Mouse (Mus musculus): ENCODE measurements around the gene Dusp21. TPM values are rescaled to one million over a fixed set of nuclear protein-coding genes. Genes with fewer than 3 reads are reported as not detected.
A peak's percentile ranks its signal among the peaks of the same experiment; 100 is the strongest.

Gene Dusp21
- total and polyA plus RNA-seq, 2 experiments from 2014 or later: not detected

DNA sequence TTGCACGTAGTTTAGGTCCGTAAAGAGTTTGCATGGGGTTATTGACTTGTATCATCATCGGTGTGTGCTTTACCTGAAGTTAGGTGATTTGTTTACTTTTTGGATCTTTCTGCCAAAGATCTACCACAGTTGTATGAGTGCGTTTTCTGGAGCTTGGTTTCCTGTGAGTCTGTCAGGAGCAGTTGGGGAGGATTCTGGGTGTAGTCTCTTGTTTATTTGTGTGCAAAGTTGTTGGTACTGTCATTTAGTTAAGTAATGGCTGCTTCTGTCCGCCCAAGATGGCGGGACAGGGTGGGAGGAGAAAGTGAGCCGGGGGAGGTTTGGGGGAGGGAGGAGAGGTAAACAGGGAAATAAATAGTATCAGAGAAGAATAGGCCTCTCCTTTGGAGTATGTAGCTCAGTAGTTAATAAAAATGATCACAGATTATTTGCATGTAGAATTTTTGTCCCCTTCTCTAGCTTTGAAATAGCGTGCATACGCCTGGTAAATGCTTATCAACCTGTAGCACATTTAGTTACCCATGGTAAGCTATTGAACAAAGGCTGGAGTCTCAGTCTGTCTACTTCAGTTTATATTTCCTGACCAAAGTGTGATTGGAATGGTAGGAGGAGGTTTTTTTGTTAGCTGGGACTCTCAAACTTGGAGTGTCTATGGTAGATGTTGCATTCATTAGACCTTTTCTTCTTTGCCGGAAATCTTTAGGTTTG is 18.4 kb downstream of the Dusp21 start:
- DNase-seq (ENCODE audit: low spot score) (peak; percentile 31), ATAC-seq (ENCODE audit: insufficient read depth, low read depth) (no peak)
- peak overlapping the region; percentile 72 for H3K4me2 ChIP-seq (ENCODE audit: low read depth, low read length)
- peak overlapping the region; percentile 99 for H3K27ac ChIP-seq (ENCODE audit: low read depth)
- peak overlapping the region; percentile 81 for H3K4me3 ChIP-seq (ENCODE audit: low read depth, low read length)
- WGBS: 3% methylated on average over 10 of the region's 10 CpGs
- no peaks in the 10 kb centered on the region for H3K4me1 ChIP-seq (ENCODE audit: control insufficient read depth, insufficient read depth)
- H3K27me3 ChIP-seq (ENCODE audit: control insufficient read depth, insufficient read depth, low read length): no peaks in the 10 kb centered on the region
- no peaks in the 10 kb centered on the region for H3K36me3 ChIP-seq (replicated peaks; ENCODE audit: control insufficient read depth, insufficient read depth, low read length)
- H3K9ac ChIP-seq (replicated peaks; ENCODE audit: low read depth, low read length): peak overlapping the region; percentile 97
- TF ChIP-seq CTCF (IDR thresholded peaks at IDR 0.05; ENCODE audit: low read depth) (no peak), EP300 (IDR thresholded peaks at IDR 0.05; ENCODE audit: low read depth) (no peak)
- H3K9me3 ChIP-seq (replicated peaks; ENCODE audit: control insufficient read depth, low read length): no peaks in the 10 kb centered on the region

DNA sequence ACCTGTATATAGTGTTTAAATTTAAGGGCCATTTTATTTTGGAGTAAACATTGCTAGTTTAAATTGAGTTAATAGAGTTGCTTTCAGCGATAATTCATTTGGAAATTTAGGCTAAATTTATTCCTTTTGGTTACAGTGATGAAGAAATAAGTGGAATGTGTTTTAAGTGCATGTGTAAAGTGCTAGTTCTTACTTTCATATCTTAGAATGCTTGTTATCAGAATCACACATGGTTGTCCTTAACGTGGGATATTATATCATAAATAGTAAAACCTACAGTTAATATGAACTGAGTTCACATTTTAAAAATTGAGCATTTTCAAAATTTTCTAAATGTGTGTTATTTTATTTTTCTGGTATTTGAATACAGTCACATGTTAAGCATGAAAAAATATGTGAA is 19.5 kb downstream of the Dusp21 start:
- WGBS: 46% methylated on average over 2 of the region's 2 CpGs
- H3K4me2 ChIP-seq (ENCODE audit: low read depth, low read length): peak overlapping the region; percentile 72; the same call in 1 of the 2 replicates
- H3K9ac ChIP-seq (replicated peaks; ENCODE audit: low read depth, low read length): no peak overlapping the region
- no peaks in the 10 kb centered on the region for H3K27me3 ChIP-seq (ENCODE audit: control insufficient read depth, insufficient read depth, low read length)
- TF ChIP-seq CTCF (IDR thresholded peaks at IDR 0.05; ENCODE audit: low read depth) (no peak), EP300 (IDR thresholded peaks at IDR 0.05; ENCODE audit: low read depth) (no peak)
- H3K4me3 ChIP-seq (ENCODE audit: low read depth, low read length): peak overlapping the region; percentile 81; the same call in 1 of the 2 replicates
- no peak for ATAC-seq (ENCODE audit: insufficient read depth, low read depth)
- H3K36me3 ChIP-seq (replicated peaks; ENCODE audit: control insufficient read depth, insufficient read depth, low read length): no peaks in the 10 kb centered on the region
- DNase-seq (ENCODE audit: low spot score): no peak
- H3K4me1 ChIP-seq (ENCODE audit: control insufficient read depth, insufficient read depth): no peaks in the 10 kb centered on the region
- no peaks in the 10 kb centered on the region for H3K9me3 ChIP-seq (replicated peaks; ENCODE audit: control insufficient read depth, low read length)
- no peak overlapping the region for H3K27ac ChIP-seq (ENCODE audit: low read depth)

DNA sequence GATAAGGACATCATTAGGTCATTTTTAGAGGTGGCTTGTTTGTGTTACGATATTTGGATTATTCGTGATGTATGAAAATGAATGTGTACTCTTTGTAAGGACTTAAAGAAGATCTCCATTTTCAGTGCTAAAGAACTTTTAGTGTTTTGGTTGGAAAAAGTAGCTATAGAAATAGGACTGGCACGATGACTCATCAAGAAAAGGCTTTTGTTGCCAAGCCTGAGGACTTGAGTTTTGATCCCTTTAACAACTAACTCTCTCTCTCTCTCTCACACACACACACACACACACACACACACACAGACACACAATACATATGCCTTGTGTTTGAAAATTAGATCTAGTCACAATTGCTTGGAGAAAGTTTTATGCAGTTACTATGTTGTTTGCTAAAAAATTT is 21.3 kb downstream of the Dusp21 start:
- no peaks in the 10 kb centered on the region for H3K9me3 ChIP-seq (replicated peaks; ENCODE audit: control insufficient read depth, low read length)
- no peaks in the 10 kb centered on the region for H3K36me3 ChIP-seq (replicated peaks; ENCODE audit: control insufficient read depth, insufficient read depth, low read length)
- ATAC-seq (ENCODE audit: insufficient read depth, low read depth): no peak
- no peak overlapping the region for H3K9ac ChIP-seq (replicated peaks; ENCODE audit: low read depth, low read length)
- H3K27me3 ChIP-seq (ENCODE audit: control insufficient read depth, insufficient read depth, low read length): no peaks in the 10 kb centered on the region
- DNase-seq (ENCODE audit: low spot score): no peak
- no peak overlapping the region for H3K27ac ChIP-seq (ENCODE audit: low read depth)
- 65% methylated on average over 3 of the region's 3 CpGs for WGBS
- TF ChIP-seq CTCF (IDR thresholded peaks at IDR 0.05; ENCODE audit: low read depth) (no peak), EP300 (IDR thresholded peaks at IDR 0.05; ENCODE audit: low read depth) (no peak)
- H3K4me3 ChIP-seq (ENCODE audit: low read depth, low read length): no peak overlapping the region
- H3K4me1 ChIP-seq (ENCODE audit: control insufficient read depth, insufficient read depth): no peaks in the 10 kb centered on the region
- H3K4me2 ChIP-seq (ENCODE audit: low read depth, low read length): no peak overlapping the region

DNA sequence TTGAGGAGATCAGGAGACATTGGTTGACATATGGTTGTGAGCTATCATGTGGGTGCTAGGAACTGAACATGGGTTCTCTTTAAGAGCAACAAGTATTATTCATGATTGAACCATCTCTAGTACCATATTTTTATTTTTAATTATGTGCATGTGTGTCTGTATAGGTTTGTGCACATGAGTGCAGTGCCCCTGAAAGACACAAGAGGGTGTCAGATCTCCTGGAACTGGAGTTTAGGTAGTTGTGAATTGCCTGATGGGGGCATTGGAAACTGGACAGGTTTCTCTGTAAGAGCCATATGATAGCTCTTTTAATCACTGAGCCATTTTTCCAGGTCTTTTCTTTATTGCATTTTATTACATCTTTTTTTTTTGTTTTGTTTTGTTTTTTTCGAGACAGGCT is 23.3 kb downstream of the Dusp21 start:
- H3K9ac ChIP-seq (replicated peaks; ENCODE audit: low read depth, low read length): no peak overlapping the region
- H3K4me1 ChIP-seq (ENCODE audit: control insufficient read depth, insufficient read depth): no peaks in the 10 kb centered on the region
- no peak for DNase-seq (ENCODE audit: low spot score)
- no peak overlapping the region for H3K4me3 ChIP-seq (ENCODE audit: low read depth, low read length)
- no peak for ATAC-seq (ENCODE audit: insufficient read depth, low read depth)
- H3K27me3 ChIP-seq (ENCODE audit: control insufficient read depth, insufficient read depth, low read length): no peaks in the 10 kb centered on the region
- TF ChIP-seq EP300 (IDR thresholded peaks at IDR 0.05; ENCODE audit: low read depth) (no peak), CTCF (IDR thresholded peaks at IDR 0.05; ENCODE audit: low read depth) (no peak)
- WGBS: 100% methylated on average over 1 of the region's 1 CpGs
- H3K4me2 ChIP-seq (ENCODE audit: low read depth, low read length): no peak overlapping the region
- no peak overlapping the region for H3K27ac ChIP-seq (ENCODE audit: low read depth)
- no peaks in the 10 kb centered on the region for H3K36me3 ChIP-seq (replicated peaks; ENCODE audit: control insufficient read depth, insufficient read depth, low read length)
- no peaks in the 10 kb centered on the region for H3K9me3 ChIP-seq (replicated peaks; ENCODE audit: control insufficient read depth, low read length)

DNA sequence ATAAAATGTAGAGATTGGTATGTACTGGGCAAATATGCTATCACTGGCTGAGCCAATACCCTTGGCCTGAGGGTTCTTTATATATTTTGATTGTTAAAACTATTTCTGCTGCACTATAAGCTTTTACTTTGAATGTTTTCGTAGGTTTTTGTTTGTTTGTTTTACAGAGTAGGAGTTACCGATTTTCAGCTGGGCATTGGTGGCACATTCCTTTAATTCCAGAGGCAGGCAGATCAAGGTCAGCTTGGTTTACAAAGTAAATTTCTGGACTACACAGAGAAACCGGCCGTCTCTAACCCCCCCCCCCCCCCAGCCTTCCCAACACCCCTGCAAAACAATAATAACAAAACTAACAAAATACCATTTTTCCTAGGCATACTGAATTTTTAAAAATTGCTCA is 29.2 kb downstream of the Dusp21 start:
- Histone ChIP-seq H3K27ac (ENCODE audit: low read depth) (no peak overlapping the region), H3K9me3 (replicated peaks; ENCODE audit: control insufficient read depth, low read length) (no peaks in the 10 kb centered on the region), H3K9ac (replicated peaks; ENCODE audit: low read depth, low read length) (no peak overlapping the region), H3K27me3 (ENCODE audit: control insufficient read depth, insufficient read depth, low read length) (no peaks in the 10 kb centered on the region), H3K36me3 (replicated peaks; ENCODE audit: control insufficient read depth, insufficient read depth, low read length) (no peaks in the 10 kb centered on the region), H3K4me3 (ENCODE audit: low read depth, low read length) (no peak overlapping the region), H3K4me2 (ENCODE audit: low read depth, low read length) (peak overlapping the region; percentile 23; the same call in 1 of the 2 replicates), H3K4me1 (ENCODE audit: control insufficient read depth, insufficient read depth) (peaks cover 9% of the 10 kb centered on the region; the same call in 1 of the 2 replicates)
- WGBS: 9% methylated on average over 4 of the region's 4 CpGs
- DNase-seq (ENCODE audit: low spot score) (no peak), ATAC-seq (ENCODE audit: insufficient read depth, low read depth) (no peak)
- TF ChIP-seq CTCF (IDR thresholded peaks at IDR 0.05; ENCODE audit: low read depth) (no peak), EP300 (IDR thresholded peaks at IDR 0.05; ENCODE audit: low read depth) (no peak)

DNA sequence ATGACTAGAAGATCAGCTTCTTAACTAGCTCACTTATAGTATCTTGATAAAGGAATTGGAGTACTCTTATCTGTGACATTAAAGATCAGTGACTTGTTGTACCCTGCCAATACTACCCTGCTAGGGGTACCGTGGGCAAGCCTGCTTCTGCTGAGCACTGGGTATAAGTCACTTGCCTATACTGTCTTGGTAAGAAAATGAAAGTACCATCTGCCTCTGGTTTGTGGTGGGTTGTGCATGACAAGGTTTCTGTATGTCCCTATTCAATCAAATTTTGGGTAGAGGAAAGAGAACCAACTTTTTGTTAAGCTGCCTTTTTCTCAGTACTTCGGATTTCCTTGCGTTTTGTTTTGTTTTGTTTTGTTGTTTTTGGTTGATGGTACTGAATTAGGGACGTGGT is 32.1 kb downstream of the Dusp21 start:
- DNase-seq (ENCODE audit: low spot score) (no peak), ATAC-seq (ENCODE audit: insufficient read depth, low read depth) (no peak)
- TF ChIP-seq EP300 (IDR thresholded peaks at IDR 0.05; ENCODE audit: low read depth): no peak
- H3K9me3 ChIP-seq (replicated peaks; ENCODE audit: control insufficient read depth, low read length): no peaks in the 10 kb centered on the region
- no peak overlapping the region for H3K27ac ChIP-seq (ENCODE audit: low read depth)
- H3K4me2 ChIP-seq (ENCODE audit: low read depth, low read length): no peak overlapping the region
- WGBS: 76% methylated on average over 4 of the region's 4 CpGs
- H3K4me3 ChIP-seq (ENCODE audit: low read depth, low read length): no peak overlapping the region
- no peak overlapping the region for H3K9ac ChIP-seq (replicated peaks; ENCODE audit: low read depth, low read length)
- no peaks in the 10 kb centered on the region for H3K27me3 ChIP-seq (ENCODE audit: control insufficient read depth, insufficient read depth, low read length)
- peaks cover 9% of the 10 kb centered on the region; the same call in 1 of the 2 replicates for H3K4me1 ChIP-seq (ENCODE audit: control insufficient read depth, insufficient read depth)
- H3K36me3 ChIP-seq (replicated peaks; ENCODE audit: control insufficient read depth, insufficient read depth, low read length): no peaks in the 10 kb centered on the region
